Mouse (Mus musculus): ENCODE data around the gene Mmel1. TPM values are rescaled to one million over a fixed set of nuclear protein-coding genes. Genes with fewer than 3 reads are reported as not detected.

Gene Mmel1
- total RNA-seq, 4 experiments from 2014 or later, result 0.37 to 1.2 (median 0.78) TPM

- no peak for DNase-seq (ENCODE audit: low spot score in 2 of 2)
These were observed 5.9 kb upstream of the Mmel1 start for GRCm38 (mm10) chr4:154863436-154863935.

- peak; percentile 68 to 87 for DNase-seq (ENCODE audit: low spot score in 2 of 2)
These were observed 5.1 kb upstream of the Mmel1 start for GRCm38 (mm10) chr4:154864271-154864771.

DNA sequence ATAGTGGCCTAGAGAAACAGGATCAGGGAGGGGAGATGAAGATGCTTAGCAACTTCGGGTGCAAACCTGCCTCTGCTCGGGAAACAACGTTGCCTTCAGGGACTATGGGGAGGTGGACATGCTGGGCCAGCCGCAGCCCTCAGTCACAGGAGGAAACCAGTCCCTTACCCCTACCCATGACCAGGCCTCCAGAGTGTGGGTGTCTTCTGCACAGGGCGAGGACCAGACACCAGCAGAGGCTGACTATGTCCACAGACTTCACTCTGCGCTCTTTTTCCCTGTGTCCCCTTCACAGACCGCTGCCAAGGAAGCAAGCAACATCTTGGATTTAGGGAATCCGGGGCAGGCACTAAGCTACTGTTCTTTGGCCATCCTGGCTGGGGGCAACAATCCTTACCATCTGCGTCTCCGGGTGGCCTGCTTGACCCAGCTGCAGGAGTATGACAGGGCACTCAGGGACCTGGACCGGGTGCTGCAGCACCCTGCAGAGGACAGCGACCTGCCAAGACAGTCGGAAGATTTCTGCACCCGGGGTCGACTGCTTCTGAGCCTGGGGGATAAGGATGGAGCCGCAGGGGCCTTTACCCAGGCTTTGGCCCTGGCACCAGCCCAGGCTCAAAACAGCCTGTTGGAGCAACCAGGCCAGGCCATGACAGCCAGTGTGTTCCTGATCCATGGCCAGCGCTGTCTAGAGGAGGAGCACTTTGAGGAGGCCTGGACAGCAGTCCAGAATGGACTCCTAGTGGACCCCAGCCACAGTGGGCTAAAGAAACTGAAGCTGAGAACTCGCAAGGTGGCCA lies 4.2 kb upstream of the Mmel1 start:
- no peak for DNase-seq (ENCODE audit: low spot score in 2 of 2)

DNA sequence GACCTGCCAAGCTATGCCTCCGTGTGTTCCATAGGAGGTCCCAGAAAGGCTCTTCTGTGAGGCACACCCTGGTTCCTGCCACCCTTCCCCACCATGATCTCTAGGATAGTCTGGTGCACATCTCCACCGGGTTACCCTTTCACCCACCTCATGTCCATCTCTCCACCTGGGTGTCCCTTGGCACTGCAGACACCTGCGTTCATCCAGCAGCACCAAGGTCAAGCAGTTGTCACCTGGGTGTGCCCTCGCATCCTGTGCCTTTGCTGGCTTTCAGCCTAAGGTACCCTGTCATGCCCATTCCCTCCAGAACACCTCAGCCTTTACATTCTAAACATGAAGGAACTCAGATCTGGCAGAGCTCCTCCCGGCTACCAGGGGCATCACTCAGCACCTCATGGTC lies 3.0 kb upstream of the Mmel1 start:
- no peak for DNase-seq (ENCODE audit: low spot score in 2 of 2)

DNA sequence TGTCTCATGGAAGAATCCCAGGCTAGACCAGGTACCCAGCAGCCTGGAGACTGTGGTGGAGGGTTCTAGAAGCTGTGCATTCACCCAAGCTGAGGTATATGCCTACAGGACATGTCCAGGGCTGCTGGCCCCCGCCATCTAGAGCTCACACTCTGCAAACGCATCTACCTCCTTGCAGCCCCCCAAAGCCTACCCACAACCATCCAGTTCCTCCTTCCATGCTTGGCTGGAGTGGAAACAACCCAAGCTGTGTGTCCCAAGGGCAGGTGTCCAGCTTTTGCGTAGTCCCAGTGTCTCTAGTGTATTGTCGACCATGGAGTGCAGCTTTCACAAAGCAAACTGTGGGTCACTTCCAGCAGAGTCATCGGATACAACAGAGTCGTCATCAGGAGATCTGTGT lies 2.1 kb upstream of the Mmel1 start:
- DNase-seq (ENCODE audit: low spot score in 2 of 2), result no peak

DNA sequence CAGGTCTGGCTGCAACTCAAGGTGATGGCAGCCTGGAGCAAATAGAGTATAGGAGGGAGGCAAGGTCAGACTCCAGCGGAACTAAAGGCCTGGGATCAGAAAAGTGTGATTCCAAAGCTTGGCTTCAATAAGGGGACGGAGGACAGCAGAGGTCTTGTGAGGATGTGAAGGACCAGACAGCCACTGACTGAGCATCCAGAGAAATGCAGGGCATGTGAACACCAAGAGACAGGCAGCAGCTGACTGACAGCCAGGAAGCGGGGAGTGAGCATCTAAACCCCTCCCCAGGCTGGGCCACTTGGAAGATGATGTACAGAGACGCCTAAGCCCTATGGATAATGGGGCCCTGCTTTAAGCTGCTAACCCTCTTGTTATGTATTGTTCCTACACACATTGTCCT lies 1.3 kb downstream of the Mmel1 start:
- no peak for DNase-seq (ENCODE audit: low spot score in 2 of 2)

DNA sequence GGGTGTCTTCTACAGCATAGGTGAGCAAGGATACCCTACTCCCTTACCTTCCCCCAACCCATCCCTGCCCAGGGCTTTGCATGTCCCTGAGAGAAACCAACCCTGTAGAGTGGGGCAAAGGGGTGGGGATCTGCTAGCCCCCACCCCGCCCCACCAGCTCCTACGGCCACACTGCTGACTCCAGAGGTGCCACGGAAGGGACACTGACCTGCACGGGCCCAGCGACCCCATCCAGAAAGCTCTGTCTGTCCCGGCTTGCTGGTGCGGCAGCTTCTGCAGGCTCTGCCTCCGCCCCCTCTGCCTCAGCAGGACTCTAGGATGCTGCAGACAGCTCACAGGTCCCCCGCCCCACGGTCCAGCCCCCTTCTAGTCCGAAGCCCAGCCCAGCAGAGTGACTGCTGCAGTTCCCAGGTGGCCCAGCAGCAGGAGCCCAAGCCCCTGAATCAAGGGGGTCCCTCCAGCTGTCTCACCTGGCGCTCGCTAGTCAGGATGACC lies 2.4 kb downstream of the Mmel1 start:
- no peak for DNase-seq (ENCODE audit: low spot score in 2 of 2)

GRCm38 (mm10) chr4:154873186-154873585 lies 3.8 kb downstream of the Mmel1 start:
- DNase-seq (ENCODE audit: low spot score in 2 of 2), result no peak

GRCm38 (mm10) chr4:154877864-154878548 lies 8.6 kb downstream of the Mmel1 start:
- DNase-seq (ENCODE audit: low spot score in 2 of 2), result peak; percentile 69 to 82

DNA sequence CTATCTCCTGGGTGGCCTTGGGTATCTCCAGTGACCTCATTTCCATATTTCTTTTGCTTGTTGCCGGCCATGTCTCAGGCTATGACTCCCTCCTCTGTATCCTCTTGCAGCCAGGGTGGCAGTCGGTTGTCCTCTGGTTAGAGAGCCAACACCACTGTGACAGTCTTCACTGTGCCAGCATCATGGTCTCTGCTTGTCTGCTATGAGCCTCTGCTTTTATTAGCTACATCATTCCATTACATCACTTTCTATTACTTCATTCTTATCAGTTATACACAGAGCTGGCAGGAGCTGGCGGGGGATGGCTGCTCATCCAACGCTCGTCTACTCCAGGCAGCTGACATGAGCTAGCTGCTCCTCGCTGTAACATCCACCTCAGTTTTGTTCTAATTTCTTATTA lies 11.3 kb downstream of the Mmel1 start:
- no peak for DNase-seq (ENCODE audit: low spot score in 2 of 2)

DNA sequence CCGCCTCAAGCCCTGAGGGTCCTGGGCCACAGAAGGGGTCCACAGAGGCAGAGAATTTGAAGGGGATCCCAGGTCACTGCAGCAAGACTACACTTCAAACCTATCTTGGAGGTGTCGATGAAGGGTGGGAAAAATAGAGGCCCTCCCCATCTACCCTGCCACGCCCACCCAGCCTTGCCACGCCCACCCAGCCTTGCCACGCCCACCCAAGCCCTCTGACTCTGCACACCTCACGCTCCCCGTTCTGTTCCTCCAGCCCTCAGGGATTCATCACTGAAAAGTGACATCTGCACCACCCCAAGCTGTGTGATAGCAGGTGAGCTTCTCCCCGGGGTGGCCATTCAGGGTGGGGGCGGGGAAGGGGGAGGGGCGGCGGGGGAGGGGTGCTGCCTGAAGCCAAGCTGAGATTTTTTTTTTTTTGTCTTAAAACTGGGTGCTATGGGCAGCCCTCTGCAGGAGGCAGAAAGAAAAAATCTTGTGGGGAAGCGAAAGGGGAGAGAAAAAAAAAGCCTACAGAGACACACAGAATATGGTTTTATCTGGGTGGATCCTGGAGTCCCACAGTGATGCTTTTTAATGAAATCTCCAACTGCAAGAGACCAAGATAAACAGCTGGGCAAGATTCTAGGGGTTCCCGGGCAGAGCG lies 12.8 kb downstream of the Mmel1 start:
- no peak for DNase-seq (ENCODE audit: low spot score in 2 of 2)

DNA sequence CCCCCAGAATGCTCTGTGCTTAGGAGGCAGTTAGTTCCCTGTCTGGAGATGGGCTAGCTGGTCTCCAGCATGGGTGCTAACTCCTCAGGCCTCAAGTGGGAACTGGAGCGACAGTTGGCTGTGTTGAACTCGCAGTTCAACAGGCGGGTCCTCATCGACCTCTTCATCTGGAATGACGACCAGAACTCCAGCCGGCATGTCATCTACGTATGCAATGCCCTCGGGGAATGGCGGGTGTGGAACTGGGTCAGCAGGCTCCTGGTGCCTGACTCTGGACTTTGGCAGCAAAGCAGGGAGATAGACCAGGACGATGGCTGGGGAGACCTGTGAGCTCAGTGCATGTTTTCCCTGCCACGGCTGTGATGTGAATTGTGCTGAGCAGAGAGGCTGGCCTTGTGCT lies 16.0 kb downstream of the Mmel1 start:
- no peak for DNase-seq (ENCODE audit: low spot score in 2 of 2)

DNA sequence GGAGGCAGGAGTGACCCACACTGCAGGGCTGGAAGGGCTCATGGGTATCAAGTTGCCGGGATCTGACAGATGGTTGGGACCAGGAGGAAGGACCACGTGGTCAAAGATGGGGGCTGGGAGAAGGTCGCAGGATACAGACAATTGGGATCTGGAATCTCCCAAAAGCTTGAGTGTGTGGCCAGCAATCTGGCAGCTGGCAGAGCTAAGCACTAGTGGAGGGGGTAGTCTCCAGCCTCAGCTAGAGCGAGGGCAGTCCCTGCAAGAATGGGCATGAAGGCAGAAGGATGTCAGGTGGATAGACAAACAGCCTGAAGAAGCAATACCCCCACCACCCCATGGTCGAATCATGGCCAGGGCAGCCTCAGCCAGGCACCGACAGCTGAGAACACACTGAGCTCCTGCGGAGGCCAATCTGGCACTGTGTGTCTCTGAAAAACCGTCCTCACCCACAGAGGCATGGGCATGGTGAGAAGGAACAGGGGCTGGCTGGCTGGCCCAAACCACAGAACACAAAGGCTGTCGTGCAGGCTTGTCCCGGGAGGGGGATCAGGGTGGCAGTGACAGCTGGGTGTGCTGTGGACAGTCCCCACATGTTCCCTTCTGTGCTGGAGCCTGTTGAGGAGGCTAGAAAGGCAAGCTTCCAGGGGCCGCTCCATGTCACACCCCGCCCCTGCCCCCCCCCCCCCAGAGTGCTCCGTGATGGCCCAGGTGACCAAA lies 17.6 kb downstream of the Mmel1 start:
- DNase-seq (ENCODE audit: low spot score in 2 of 2), result no peak

DNA sequence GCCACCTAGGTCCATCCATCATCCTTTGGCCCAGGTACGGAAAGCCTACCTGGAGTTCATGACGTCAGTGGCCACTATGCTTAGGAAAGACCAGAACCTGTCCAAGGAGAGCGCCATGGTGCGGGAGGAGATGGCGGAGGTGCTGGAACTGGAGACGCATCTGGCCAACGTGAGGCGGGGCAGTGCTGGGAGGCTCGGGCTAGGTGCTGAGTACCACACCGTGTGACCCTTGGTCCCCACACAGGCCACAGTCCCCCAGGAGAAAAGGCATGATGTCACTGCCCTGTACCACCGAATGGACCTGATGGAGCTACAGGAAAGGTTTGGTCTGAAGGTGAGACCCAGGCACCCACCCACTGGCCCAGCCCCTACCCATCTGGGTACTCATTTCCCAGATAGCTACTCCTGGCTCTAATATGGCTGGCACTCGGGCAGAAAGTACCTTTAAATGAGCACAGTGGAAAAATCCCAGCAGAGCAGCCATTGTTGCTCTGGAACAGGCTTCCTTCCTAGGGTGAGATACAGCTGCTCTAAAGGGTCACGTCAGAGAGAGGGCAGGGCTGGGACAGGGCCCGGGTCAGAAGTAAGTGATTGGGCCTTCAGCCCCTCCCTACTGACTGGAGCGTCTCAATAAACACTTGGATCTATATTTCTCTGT lies 18.3 kb downstream of the Mmel1 start:
- DNase-seq (ENCODE audit: low spot score in 2 of 2), result no peak

DNA sequence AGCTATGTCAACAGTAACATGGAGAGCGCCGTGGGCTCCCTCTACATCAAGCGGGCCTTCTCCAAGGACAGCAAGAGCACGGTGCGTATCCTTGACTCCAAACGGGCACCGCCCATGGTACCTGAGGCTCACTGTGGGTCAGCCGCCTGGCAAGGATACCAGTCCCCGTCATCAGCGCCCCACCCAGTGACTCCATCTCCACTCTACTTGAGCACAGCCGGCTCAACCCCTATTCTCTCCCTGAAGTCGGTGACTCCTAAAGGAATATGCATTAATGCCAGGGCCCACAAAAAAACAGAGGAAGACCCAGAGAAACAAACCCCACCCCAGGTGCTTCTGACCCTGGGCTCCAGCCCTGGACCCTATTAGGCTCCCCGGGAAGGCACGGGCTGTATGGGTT lies 21.5 kb downstream of the Mmel1 start:
- DNase-seq (ENCODE audit: low spot score in 2 of 2), result no peak

DNA sequence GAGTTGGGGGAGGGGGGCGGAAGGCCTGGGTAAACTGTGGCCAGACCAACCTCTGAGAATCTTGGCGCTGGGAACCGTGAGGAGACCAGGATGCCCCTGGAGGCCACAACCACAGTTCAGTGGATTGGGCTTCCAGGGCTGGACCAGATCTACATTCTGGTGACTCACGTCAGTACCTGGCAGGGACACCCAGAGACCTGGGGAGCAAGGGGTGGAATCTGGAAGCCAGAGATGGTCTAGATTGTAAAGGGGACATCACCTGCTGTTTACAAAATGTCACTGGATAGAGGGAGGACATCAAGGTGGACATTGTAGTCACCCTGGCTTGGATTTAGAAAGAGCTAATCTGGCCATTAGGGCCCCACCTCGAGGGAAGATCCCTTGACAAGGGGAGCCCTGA lies 26.2 kb downstream of the Mmel1 start:
- DNase-seq (ENCODE audit: low spot score in 2 of 2), result no peak

GRCm38 (mm10) chr4:154897676-154898465 lies 28.5 kb downstream of the Mmel1 start:
- no peak for DNase-seq (ENCODE audit: low spot score in 2 of 2)

DNA sequence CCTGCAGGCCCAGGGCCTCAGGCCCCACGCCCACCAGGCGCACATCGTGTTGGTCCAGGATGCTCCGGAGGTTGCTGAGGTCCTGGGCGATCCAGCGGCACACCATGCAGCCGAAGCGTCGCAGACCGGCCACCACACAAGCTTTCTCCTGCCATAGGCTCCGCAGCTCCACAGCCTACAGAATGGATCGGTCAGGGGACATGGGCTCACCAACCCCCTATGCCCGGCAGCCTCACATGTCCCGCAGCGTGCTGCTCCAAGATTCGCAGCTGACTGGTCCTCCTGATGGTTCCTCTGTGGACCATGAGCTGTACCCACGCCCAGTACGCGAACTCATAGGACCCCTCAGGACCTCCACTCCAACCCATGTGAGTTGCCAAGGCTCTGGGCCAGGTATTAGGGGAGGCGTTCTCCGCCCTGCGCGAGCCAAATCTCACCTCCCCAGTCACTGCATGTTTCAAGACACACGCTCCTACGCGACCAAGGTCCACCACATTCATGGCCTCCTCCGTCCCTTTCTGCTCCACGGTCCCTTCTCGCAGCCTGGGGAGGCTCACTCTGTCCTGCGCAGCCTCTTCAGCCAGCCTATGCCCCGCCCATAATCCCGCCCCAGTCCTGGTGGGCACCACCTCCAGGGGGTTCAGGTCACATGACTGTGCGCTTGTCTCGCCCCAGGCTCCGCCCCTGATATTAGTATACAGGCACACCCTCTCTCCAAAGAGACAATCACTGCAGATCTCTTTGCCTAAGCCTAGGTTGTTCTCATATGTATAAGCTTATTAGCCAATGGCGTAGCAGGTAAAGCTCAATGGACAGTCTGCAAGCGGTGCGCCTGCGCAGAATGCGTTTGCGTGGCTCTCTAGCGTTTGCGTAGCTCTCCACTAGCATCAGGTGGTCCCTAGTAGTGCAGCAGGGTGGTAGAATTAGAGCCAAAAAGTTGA lies 29.4 kb downstream of the Mmel1 start, which contains the start of gene Fam213b:
TSS of gene Fam213b (minus strand) at position 630 of the 941 bp plus-strand sequence.
- DNase-seq (ENCODE audit: low spot score in 2 of 2), result peak; percentile 62 to 87

- no peak for DNase-seq (ENCODE audit: low spot score in 2 of 2)
These were observed 33.0 kb downstream of the Mmel1 start for GRCm38 (mm10) chr4:154902371-154902770.

Data from left cerebral cortex, adult 8-10 months (tissue).